Mouse (Mus musculus) myocyte (in vitro differentiated cells): Measurements from ENCODE around the gene Ttc30a1. TPM values are rescaled to one million over a fixed set of nuclear protein-coding genes. Genes with fewer than 3 reads are reported as not detected.

Experiments
- H3K27me3 ChIP-seq: one replicate; pipeline ENCODE4 v1.6.1; 2011; ENCODE audit not compliant: control insufficient read depth, insufficient read depth, insufficient read length
- H3K36me3 ChIP-seq: one replicate; pipeline ENCODE4 v1.6.1; 2011; ENCODE audit not compliant: control insufficient read depth, insufficient read depth
- H3K4me2 ChIP-seq: one replicate; pipeline ENCODE4 v1.6.1; 2011; ENCODE audit warnings: low read depth, control low read depth
- H3K4me3 ChIP-seq: one replicate; pipeline ENCODE4 v1.5.1; 2011; ENCODE audit warnings: mild to moderate bottlenecking, control low read depth, moderate library complexity
- H3K79me2 ChIP-seq: one replicate; pipeline ENCODE4 v1.6.1; 2011; ENCODE audit not compliant: control insufficient read depth, insufficient read depth
- H3ac ChIP-seq: one replicate; pipeline ENCODE4 v1.6.1; 2011; ENCODE audit not compliant: control insufficient read depth, insufficient read length
- CEBPB ChIP-seq: IDR thresholded peaks from 2 replicates; pipeline ENCODE4 v1.6.1; 2011; ENCODE audit warnings: mild to moderate bottlenecking, moderate library complexity; ENCODE audit not compliant: poor library complexity, insufficient read depth, severe bottlenecking
- E2F4 ChIP-seq: IDR thresholded peaks from one replicate; pipeline ENCODE4 v1.6.1; 2011; ENCODE audit warnings: mild to moderate bottlenecking, control low read depth, moderate library complexity; ENCODE audit not compliant: insufficient read depth
- MAX ChIP-seq: IDR thresholded peaks from one replicate; pipeline ENCODE4 v1.6.1; 2011; ENCODE audit warnings: low read depth, mild to moderate bottlenecking, control low read depth
- MYOD1 ChIP-seq, 3 experiments: IDR thresholded peaks; one replicate each; pipeline ENCODE4 v1.6.1; 2011; ENCODE audit warnings: control low read depth in 2 of 3, low read depth in 2 of 3, mild to moderate bottlenecking in 2 of 3, moderate library complexity in 1 of 3; ENCODE audit not compliant: insufficient read length in 2 of 3, control insufficient read depth in 1 of 3
- MYOG ChIP-seq, 3 experiments: IDR thresholded peaks; one replicate each; pipeline ENCODE4 v1.6.1; 2011; ENCODE audit warnings: control low read depth in 2 of 3, low read depth in 2 of 3, mild to moderate bottlenecking in 2 of 3; ENCODE audit not compliant: insufficient read length in 2 of 3, control insufficient read depth in 1 of 3, insufficient read depth in 1 of 3
- POLR2A ChIP-seq: IDR thresholded peaks from one replicate; pipeline ENCODE4 v1.6.1; 2011; ENCODE audit warnings: low read depth, mild to moderate bottlenecking, control low read depth, moderate library complexity; ENCODE audit not compliant: insufficient read length
- POLR2AphosphoS2 ChIP-seq: IDR thresholded peaks from one replicate; pipeline ENCODE4 v1.6.1; 2011; ENCODE audit warnings: low read depth, control low read depth; ENCODE audit not compliant: insufficient read length
- REST ChIP-seq: IDR thresholded peaks from one replicate; pipeline ENCODE4 v1.6.1; 2011; ENCODE audit warnings: mild to moderate bottlenecking, control low read depth, moderate library complexity; ENCODE audit not compliant: insufficient read depth, insufficient read length
- SRF ChIP-seq: IDR thresholded peaks from one replicate; pipeline ENCODE4 v1.6.1; 2011; ENCODE audit warnings: low read depth; ENCODE audit not compliant: control insufficient read depth, insufficient read length
- TCF12 ChIP-seq: IDR thresholded peaks from one replicate; pipeline ENCODE4 v1.6.1; 2011; ENCODE audit warnings: mild to moderate bottlenecking, control low read depth; ENCODE audit not compliant: poor library complexity, insufficient read depth, severe bottlenecking
- TCF3 ChIP-seq: IDR thresholded peaks from one replicate; pipeline ENCODE4 v1.6.1; 2011; ENCODE audit warnings: low read depth, control low read depth; ENCODE audit not compliant: insufficient read length
- USF1 ChIP-seq: IDR thresholded peaks from one replicate; pipeline ENCODE4 v1.6.1; 2011; ENCODE audit warnings: low read depth, mild to moderate bottlenecking, control low read depth, moderate library complexity
- polyA plus RNA-seq: library from polyadenylated mRNA; unstranded; fragments of >200 nt; fragmentation: generic; extraction: Trizol; gene quantifications from one replicate; pipeline ENCODE4 v1.2.1, GENCODE M21; 2012; ENCODE audit warnings: missing spikeins

Gene Ttc30a1
- polyA plus RNA-seq, 1 experiment = 1.2 TPM

GRCm38 (mm10) chr2:75974131-75974530, 7.6 kb downstream of the Ttc30a1 start:
- Histone ChIP-seq H3K4me2 (no peak overlapping the region), H3ac (no peak overlapping the region), H3K4me3 (no peak overlapping the region), H3K27me3 (peaks cover 9% of the 10 kb centered on the region), H3K36me3 (no peaks in the 10 kb centered on the region), H3K79me2 (no peaks in the 10 kb centered on the region)
- TF ChIP-seq POLR2AphosphoS2 (no peak), MYOG (IDR thresholded peaks at IDR 0.05; ENCODE audit: control insufficient read depth in 1 of 3, insufficient read depth in 1 of 3, insufficient read length in 2 of 3, low read depth in 2 of 3) (no peak), USF1 (no peak), MYOD1 (IDR thresholded peaks at IDR 0.05; ENCODE audit: control insufficient read depth in 1 of 3, insufficient read length in 2 of 3, low read depth in 2 of 3) (no peak), CEBPB (no peak), TCF12 (no peak), POLR2A (no peak), MAX (no peak), TCF3 (no peak), E2F4 (no peak), SRF (no peak), REST (no peak)

GRCm38 (mm10) chr2:75964972-75965371, 16.8 kb downstream of the Ttc30a1 start:
- Histone ChIP-seq H3K4me3 (peak overlapping the region; percentile 2), H3K4me2 (peak overlapping the region; percentile 81), H3ac (no peak overlapping the region), H3K27me3 (peaks cover 4% of the 10 kb centered on the region), H3K36me3 (no peaks in the 10 kb centered on the region), H3K79me2 (no peaks in the 10 kb centered on the region)
- TF ChIP-seq TCF12 (no peak), CEBPB (no peak), POLR2AphosphoS2 (no peak), TCF3 (no peak), POLR2A (no peak), SRF (no peak), MYOD1 (IDR thresholded peaks at IDR 0.05; ENCODE audit: control insufficient read depth in 1 of 3, insufficient read length in 2 of 3, low read depth in 2 of 3) (no peak), REST (no peak), E2F4 (no peak)

- no peaks in the 10 kb centered on the region for H3K27me3 ChIP-seq
- H3ac ChIP-seq = no peak overlapping the region
- H3K36me3 ChIP-seq = no peaks in the 10 kb centered on the region
- no peaks in the 10 kb centered on the region for H3K79me2 ChIP-seq
- TF ChIP-seq MYOG (IDR thresholded peaks at IDR 0.05; ENCODE audit: control insufficient read depth in 1 of 3, insufficient read depth in 1 of 3, insufficient read length in 2 of 3, low read depth in 2 of 3) = no peak
- no peak for TF ChIP-seq MYOD1 (IDR thresholded peaks at IDR 0.05; ENCODE audit: control insufficient read depth in 1 of 3, insufficient read length in 2 of 3, low read depth in 2 of 3)
- TF ChIP-seq TCF12 = no peak
- no peak for TF ChIP-seq E2F4
- no peak for TF ChIP-seq TCF3
- no peak for TF ChIP-seq REST
- TF ChIP-seq POLR2A = no peak
- TF ChIP-seq POLR2AphosphoS2 = no peak
- no peak for TF ChIP-seq SRF
- no peak for TF ChIP-seq MAX
- no peak for TF ChIP-seq CEBPB
- no peak for TF ChIP-seq USF1
- peak overlapping the region; percentile 81 for H3K4me2 ChIP-seq
- peak overlapping the region; percentile 2 for H3K4me3 ChIP-seq
These were observed 17.3 kb downstream of the Ttc30a1 start for GRCm38 (mm10) chr2:75964512-75964911.

GRCm38 (mm10) chr2:75964051-75964450, 17.7 kb downstream of the Ttc30a1 start:
- TF ChIP-seq POLR2AphosphoS2 (no peak), REST (no peak), MYOG (IDR thresholded peaks at IDR 0.05; ENCODE audit: control insufficient read depth in 1 of 3, insufficient read depth in 1 of 3, insufficient read length in 2 of 3, low read depth in 2 of 3) (no peak), MAX (no peak), TCF3 (no peak), TCF12 (no peak), POLR2A (no peak), USF1 (no peak), E2F4 (no peak), SRF (no peak), CEBPB (no peak), MYOD1 (IDR thresholded peaks at IDR 0.05; ENCODE audit: control insufficient read depth in 1 of 3, insufficient read length in 2 of 3, low read depth in 2 of 3) (no peak)
- H3K79me2 ChIP-seq = no peaks in the 10 kb centered on the region
- peak overlapping the region; percentile 81 for H3K4me2 ChIP-seq
- H3ac ChIP-seq = no peak overlapping the region
- no peaks in the 10 kb centered on the region for H3K36me3 ChIP-seq
- H3K27me3 ChIP-seq = no peaks in the 10 kb centered on the region
- H3K4me3 ChIP-seq = peak overlapping the region; percentile 2
